Mouse (Mus musculus) embryo, embryonic 11.5 days (tissue): ENCODE data around the gene Tnik.

ENCODE experiments used
- DNase-seq: peaks from one replicate; pipeline ENCODE4 v3.0.0-alpha.2; 2012; ENCODE audit warnings: low read depth, low spot score

Gene Tnik

DNA sequence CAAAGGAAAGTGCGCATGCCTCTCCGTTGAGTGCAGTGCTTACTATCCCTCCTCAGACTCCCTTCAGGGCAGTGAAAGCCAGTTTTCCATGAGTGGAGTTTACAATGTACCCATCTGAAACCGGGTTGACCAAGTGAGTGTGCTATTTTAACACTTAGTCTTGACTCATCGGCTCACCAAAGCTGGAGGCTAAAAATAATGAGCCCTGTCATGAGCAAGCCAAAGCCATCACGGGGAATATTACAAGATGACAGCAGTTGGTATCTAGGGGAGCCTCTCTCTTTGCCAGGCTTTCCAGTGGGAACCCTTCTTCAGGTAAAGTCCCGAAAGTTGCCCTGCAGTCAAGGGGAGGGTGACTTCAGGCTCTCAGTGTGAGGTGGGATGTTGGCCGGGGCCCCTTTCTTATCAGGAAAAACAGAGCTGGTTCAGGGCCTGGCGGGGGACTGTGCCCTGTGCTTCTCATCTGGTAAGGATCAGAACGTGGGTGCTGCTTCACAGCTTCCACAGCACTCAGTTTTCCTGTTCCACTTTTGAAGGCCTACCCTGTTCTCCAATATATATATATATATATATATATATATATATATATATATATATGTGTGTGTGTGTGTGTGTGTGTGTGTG lies 136.7 kb downstream of the Tnik start:
- no peak for DNase-seq

- DNase-seq: no peak
These were observed 138.3 kb downstream of the Tnik start for GRCm38 (mm10) chr3:28401335-28401734.

DNA sequence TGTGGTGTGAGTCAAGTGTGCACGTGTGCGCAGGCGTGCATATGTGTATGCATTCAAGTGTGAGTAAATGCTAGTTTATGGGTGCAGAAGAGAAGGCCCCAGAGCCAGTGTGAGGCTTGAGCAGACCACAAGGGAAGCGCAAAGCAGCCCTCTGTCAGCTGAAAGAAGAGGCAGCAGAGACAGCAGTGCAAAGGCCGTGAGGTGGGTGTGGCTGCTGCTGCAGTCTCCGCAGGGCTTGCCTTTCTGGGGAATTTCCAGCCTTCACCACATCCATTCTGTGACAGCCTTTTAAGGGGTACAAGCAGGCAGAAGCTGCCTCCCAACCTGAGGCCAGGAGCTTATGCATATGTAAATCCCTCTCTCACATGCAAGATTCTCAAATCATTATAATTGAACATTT lies 139.2 kb downstream of the Tnik start:
- DNase-seq: no peak

- DNase-seq: no peak
These were observed 142.4 kb downstream of the Tnik start for GRCm38 (mm10) chr3:28405391-28405790.

GRCm38 (mm10) chr3:28408859-28409459 lies 145.9 kb downstream of the Tnik start:
- peak; percentile 41 for DNase-seq

DNA sequence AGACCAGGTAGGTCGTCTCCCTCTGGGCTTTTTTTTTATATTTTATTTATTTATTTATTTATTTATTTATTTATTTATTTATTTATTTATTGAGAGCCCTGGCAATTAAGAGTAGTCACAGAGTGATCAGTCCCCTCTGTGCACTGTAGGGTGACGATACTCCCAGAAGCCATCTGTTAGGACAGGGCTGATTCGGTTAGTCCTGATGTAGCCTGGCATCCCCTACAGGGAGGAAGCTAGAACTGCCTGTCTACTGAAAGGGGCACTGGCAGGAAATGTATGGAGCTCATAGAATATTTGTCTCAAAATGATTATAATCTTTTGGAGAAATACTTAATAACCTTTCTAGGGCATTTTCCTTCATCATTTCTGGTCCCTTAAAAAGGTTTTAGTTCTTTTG lies 147.3 kb downstream of the Tnik start:
- DNase-seq: no peak

- no peak for DNase-seq
These were observed 153.0 kb downstream of the Tnik start for GRCm38 (mm10) chr3:28415986-28416385.

DNA sequence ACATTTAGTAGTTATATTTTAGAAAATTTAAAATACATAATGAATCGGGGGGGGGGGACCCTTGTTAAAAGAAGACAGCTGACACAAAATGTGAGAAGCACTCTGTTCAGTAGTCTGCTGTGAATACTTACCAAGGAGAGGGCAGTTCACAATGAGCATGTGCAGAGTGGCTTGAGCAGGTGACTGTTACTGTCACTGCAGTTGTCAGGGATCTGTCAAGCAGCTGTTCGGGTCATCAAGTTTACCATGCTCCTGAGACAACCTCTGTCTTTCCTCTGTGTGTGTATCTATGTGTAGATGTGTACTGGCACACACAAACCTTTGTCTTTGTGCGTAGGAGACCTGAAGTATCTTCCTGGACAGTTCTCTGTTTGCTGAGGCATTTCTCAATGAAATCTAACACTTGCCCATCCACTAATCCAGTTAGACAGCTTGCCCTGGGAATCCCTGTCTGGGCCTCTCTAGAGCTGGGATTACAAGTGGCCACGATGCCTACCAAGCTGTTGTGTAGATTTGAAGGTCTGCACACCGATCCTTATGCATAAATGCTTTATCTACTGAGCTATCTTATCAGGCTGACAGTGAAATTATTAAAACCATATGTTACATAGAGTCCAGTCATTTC lies 154.2 kb downstream of the Tnik start:
- no peak for DNase-seq

DNA sequence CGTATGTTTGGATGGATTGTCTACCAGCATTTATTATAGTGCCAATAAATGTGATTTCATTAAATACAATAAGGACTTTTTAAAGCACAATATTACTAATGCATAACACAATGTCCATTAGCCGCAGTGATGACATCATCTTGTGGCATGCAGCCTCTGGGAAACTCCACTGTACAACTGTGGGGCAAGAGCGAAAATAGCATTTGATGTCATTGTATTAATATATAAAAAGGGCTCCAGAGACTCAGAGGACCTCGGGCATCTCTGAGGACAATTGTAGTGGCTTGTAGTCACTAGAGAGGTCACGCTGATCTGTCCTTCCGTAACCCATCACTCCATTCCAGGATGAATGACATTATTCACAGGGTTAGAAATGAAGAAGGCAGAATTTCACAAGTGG lies 157.2 kb downstream of the Tnik start:
- DNase-seq: no peak

DNA sequence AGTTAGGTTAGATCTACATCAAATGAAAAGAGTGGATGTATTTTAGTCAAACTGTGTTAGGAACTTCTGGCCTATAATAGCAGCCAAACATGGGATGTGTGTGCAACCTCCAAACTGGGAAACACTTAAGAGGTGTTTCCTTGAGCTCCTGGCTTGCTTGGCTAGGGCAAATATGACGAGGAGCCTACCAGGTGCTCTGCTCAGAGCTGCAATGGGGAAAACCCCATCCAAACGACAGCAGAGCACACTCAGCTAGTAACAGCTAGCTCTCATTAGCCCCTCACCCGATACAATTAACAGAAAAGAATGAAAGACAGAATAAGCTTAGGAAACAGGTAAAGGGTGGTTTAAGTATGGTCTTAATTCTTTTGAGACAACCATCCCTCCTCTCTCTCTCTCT lies 157.7 kb downstream of the Tnik start:
- no peak for DNase-seq

GRCm38 (mm10) chr3:28421798-28422197 lies 158.8 kb downstream of the Tnik start:
- DNase-seq: no peak

DNA sequence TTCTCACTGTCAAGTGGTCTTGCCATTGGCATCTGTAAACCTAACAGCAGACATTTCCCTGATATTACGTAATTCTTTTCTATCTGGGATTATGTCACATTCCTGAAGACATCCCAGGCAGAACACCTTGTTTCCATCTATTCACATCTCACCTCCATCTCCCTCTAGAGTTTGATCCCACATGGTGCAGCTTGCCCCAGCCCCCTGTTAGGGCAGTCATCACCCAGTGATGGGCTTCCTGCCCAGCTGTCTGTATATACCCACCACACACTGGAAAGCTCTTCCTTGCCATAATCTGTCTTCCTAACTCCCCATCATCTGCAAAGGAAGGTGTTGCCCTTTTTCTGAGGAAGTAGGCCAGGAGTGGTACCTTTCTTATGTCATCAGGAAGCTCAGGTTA lies 159.2 kb downstream of the Tnik start:
- no peak for DNase-seq

DNA sequence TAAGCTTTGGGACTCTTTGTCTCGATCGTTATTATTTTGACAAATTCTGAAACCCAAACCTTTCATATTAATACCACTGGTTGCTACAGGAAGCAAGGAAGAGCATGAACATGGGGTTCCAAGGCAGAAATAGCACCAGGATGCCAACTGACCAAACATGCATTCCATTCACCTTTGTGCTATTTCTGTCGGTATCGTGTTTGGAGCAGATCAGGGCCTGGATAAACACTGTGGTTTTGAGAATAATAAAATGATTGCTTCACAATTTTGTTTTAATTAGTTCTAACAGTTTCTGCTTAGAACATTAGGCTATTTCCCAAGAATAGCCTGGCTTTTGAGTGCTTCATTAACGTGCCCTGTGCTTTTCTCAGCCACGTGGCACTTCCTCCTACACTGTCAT lies 162.9 kb downstream of the Tnik start:
- DNase-seq: no peak

- no peak for DNase-seq
These were observed 168.4 kb downstream of the Tnik start for GRCm38 (mm10) chr3:28431459-28431858.

DNA sequence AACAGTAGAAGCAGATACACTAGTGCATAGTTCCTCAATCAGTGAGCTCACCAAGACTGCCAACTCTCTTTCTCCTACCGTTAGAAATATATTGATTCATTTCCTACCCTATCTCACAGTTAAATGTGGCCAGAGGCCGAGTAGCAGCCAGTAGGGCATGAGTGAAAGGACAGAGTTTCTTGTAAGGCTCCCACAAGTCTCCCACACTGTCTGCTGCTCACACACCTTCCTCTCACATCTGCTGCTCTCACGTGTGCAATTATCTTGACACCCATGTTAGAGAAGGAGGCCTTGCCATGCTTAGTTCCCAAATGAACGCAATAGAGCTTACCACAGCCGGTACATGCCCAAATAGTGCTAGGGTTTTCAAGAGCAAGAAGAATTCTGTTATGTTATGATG lies 169.3 kb downstream of the Tnik start:
- no peak for DNase-seq

DNA sequence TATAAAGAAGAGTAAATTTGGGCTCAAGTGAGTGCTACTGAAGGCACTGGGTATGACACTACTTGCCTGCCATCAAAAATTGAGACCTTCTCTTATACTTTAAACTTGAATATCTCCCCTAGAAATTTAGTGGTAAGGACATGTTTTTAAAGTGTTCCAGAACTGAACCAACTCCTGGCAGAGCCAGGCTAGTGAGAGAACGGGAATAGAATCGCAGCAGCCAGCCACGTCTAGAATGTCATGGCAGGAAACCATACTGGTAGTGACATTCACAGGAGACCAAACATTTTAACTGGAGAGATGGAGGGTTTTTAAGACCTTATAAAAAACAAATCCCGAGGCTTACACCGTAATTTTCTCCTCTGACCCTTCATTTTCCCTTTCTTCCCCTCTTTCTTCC lies 172.5 kb downstream of the Tnik start:
- no peak for DNase-seq

DNA sequence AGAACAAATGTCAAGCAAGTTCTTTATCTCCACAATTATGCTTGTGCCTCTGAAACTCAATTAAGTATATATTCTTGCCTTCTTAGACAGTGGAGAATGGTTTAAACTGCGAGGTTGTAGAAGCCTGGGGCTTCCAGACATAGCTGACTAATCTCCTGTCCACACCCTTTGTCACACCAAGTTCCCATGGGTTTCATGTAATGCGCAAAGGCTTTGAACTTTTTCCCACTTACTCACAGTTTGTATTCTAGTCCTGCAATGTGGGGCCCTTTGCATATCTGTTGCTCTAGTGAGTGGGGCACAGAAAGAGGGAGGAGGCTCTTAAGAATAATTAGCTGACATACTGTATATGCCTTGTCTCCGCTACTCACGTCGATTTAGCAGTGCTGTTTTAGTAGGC lies 174.4 kb downstream of the Tnik start:
- DNase-seq: no peak

GRCm38 (mm10) chr3:28441545-28441944 lies 178.5 kb downstream of the Tnik start:
- no peak for DNase-seq

GRCm38 (mm10) chr3:28442116-28442515 lies 179.1 kb downstream of the Tnik start:
- DNase-seq: no peak

DNA sequence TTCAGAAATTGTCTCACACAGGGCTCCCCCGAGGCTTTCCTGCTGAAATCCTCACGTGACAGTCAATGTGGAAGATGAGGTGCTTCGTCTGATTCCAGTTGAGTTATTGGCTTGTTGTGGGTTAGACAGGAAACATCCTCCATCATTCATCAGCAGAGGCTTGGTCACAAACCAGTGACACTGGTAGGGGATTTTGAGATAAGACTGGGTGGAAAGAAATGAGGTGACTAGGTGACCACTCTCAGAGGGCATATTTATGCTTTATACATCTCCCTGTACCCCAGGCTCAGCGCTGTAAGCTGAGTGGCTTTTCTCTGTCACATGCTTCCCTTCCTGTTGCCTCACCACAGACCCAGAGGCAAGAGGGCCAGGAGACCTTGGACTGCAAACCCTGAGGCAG lies 184.9 kb downstream of the Tnik start:
- no peak for DNase-seq

DNA sequence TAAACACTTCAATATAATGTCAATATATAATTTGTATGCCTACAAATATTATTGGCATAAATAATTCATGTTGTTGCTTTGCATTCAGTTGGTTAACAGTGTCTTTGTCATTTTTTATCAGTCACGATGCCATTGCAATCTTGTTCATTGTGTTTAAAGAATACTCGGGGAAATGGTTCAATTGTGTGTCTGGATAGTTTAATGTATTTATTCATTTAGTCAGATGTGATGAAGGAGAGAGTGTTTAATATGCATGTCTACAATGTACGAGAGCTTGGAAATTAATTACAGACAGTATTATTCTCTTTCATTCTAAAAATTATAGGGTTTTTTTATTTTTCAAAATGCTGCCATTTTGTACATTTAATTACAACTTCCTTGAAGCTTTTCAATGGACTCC lies 190.4 kb downstream of the Tnik start:
- no peak for DNase-seq

DNA sequence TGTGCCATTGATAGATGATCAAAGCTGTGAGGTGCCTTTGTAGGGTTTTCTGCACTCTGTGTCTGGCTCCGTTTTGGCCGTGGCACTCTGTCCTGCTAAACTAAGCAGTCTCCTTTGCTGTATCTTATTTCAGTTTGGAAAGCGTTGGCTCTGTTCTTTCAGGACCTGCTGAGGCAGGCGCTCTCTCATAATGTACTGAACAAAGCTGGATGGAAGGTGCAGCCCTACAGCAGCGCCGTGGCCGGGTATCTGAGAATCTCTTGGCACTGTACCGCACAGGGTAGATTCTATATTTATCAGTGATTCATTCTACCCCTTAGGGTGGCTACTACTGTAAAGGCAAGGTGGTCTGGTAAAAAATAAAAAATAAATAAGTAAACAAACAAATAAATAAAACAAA lies 193.8 kb downstream of the Tnik start:
- DNase-seq: no peak

GRCm38 (mm10) chr3:28457517-28457916 lies 194.5 kb downstream of the Tnik start:
- DNase-seq: no peak
